Mouse (Mus musculus): ENCODE results near the gene Fgf3.

Fgf3 gene

GRCm38 (mm10) chr7:144837891-144838488 lies at the start of gene Fgf3:
Fgf3 (plus strand) TSS chr7:144838083.
- DNase-seq (ENCODE audit: low read depth, low spot score), result no peak

- DNase-seq (ENCODE audit: low read depth, low spot score), result no peak
Observed at GRCm38 (mm10) chr7:144788631-144789030, 49.3 kb upstream of the Fgf3 start.

- DNase-seq (ENCODE audit: low read depth, low spot score), result no peak
Observed at GRCm38 (mm10) chr7:144789601-144790556, 48.0 kb upstream of the Fgf3 start.

GRCm38 (mm10) chr7:144791426-144791825 lies 46.5 kb upstream of the Fgf3 start:
- DNase-seq (ENCODE audit: low read depth, low spot score), result no peak

GRCm38 (mm10) chr7:144793296-144793695 lies 44.6 kb upstream of the Fgf3 start:
- DNase-seq (ENCODE audit: low read depth, low spot score), result no peak

GRCm38 (mm10) chr7:144795976-144796474 lies 41.9 kb upstream of the Fgf3 start:
- no peak for DNase-seq (ENCODE audit: low read depth, low spot score)

GRCm38 (mm10) chr7:144796986-144797735 lies 40.7 kb upstream of the Fgf3 start:
- DNase-seq (ENCODE audit: low read depth, low spot score), result no peak

GRCm38 (mm10) chr7:144798471-144798870 lies 39.4 kb upstream of the Fgf3 start:
- DNase-seq (ENCODE audit: low read depth, low spot score), result peak; percentile 50

- no peak for DNase-seq (ENCODE audit: low read depth, low spot score)
Observed at GRCm38 (mm10) chr7:144807036-144807435, 30.8 kb upstream of the Fgf3 start.

GRCm38 (mm10) chr7:144807976-144808577 lies 29.8 kb upstream of the Fgf3 start:
- no peak for DNase-seq (ENCODE audit: low read depth, low spot score)

GRCm38 (mm10) chr7:144811521-144811920 lies 26.4 kb upstream of the Fgf3 start:
- DNase-seq (ENCODE audit: low read depth, low spot score), result no peak

GRCm38 (mm10) chr7:144821901-144822300 lies 16.0 kb upstream of the Fgf3 start:
- no peak for DNase-seq (ENCODE audit: low read depth, low spot score)

- no peak for DNase-seq (ENCODE audit: low read depth, low spot score)
Observed at GRCm38 (mm10) chr7:144823988-144824387, 13.9 kb upstream of the Fgf3 start.

GRCm38 (mm10) chr7:144828369-144828768 lies 9.5 kb upstream of the Fgf3 start:
- DNase-seq (ENCODE audit: low read depth, low spot score), result no peak

- peak; percentile 14 for DNase-seq (ENCODE audit: low read depth, low spot score)
Observed at GRCm38 (mm10) chr7:144838522-144839503, 930 bp downstream of the Fgf3 start.

- DNase-seq (ENCODE audit: low read depth, low spot score), result peak; percentile 25
Observed at GRCm38 (mm10) chr7:144846158-144846557, 8.3 kb downstream of the Fgf3 start.

- DNase-seq (ENCODE audit: low read depth, low spot score), result no peak
Observed at GRCm38 (mm10) chr7:144847067-144847466, 9.2 kb downstream of the Fgf3 start, which contains the start of gene Fgf4. Fgf4 (plus strand) TSS chr7:144847367.

- DNase-seq (ENCODE audit: low read depth, low spot score), result no peak
Observed at GRCm38 (mm10) chr7:144851321-144851720, 13.4 kb downstream of the Fgf3 start.

GRCm38 (mm10) chr7:144854966-144855365 lies 17.1 kb downstream of the Fgf3 start:
- no peak for DNase-seq (ENCODE audit: low read depth, low spot score)

- DNase-seq (ENCODE audit: low read depth, low spot score), result no peak
Observed at GRCm38 (mm10) chr7:144857158-144857557, 19.3 kb downstream of the Fgf3 start.
